Mouse (Mus musculus): ENCODE results near the gene Aprt.
A peak's percentile ranks its signal among the peaks of the same experiment; 100 is the strongest.

Aprt gene

GRCm38 (mm10) chr8:122564363-122565352 lies 12.1 kb downstream of the Aprt start:
- no peak for DNase-seq (ENCODE audit: low read depth, low spot score)

GRCm38 (mm10) chr8:122561199-122561598 lies 15.5 kb downstream of the Aprt start:
- no peak for DNase-seq (ENCODE audit: low read depth, low spot score)

DNA sequence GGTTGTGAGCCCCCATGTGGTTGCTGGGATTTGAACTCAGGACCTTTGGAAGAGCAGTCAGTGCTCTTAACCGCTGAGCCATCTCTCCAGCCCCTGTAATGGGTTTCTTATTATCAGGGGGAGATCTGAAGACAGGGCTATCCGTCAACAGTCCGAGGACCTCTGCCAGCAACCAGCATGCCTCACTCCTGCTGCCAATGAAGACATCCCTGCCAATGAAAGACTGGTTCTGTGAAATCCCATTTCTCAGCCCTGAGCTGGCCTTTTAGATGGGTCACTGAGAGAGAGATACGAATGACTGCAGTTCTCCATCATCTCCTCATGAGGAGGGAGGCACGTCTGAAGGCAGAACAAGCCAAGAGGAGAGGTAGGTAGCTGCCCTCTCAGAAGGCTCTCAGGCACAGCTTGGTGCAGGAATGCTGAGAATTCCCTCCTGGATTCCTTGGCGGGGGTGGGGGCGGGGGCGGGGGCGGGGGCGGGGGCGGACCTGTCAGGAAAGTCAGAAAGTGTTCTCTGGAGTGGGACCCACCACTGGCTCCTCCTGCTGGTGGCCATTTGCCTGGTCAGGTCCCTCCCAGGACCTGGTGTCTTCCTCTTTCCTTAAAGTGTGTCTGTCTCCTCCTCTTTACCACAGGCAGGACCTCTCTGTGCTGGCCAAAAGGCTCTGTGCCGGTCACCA lies 17.9 kb downstream of the Aprt start:
- no peak for DNase-seq (ENCODE audit: low read depth, low spot score)

GRCm38 (mm10) chr8:122557248-122558038 lies 19.3 kb downstream of the Aprt start:
- no peak for DNase-seq (ENCODE audit: low read depth, low spot score)

- peak; percentile 56 for DNase-seq (ENCODE audit: low read depth, low spot score)
These were observed 20.4 kb downstream of the Aprt start for GRCm38 (mm10) chr8:122556030-122557009.

DNA sequence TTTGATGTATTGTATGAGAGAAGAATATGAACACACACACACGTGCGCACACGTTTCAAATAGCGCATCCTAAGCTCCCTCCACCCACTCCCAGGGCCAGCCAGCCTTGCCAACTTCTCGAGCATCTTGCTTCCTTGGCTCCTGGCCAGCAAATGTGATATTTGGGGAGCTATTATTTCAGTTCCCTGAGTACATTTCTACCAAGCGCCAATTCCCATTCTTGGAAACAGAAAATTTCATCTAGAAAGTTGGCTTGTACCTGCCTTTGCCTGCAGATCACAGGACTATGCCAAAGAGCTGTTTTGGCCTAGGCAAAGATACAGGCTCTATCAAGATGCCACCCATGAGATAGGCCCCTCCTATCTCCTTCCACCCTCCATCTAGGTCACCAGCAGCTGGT lies 21.9 kb downstream of the Aprt start:
- DNase-seq (ENCODE audit: low read depth, low spot score), result no peak

- peak; percentile 88 for DNase-seq (ENCODE audit: low read depth, low spot score)
These were observed 25.3 kb downstream of the Aprt start, which contains the start of gene Piezo1 for GRCm38 (mm10) chr8:122551265-122552051. Gene Piezo1, minus strand, starts transcription at chr8:122551329.

- DNase-seq (ENCODE audit: low read depth, low spot score), result no peak
These were observed 25.8 kb downstream of the Aprt start for GRCm38 (mm10) chr8:122550995-122551264.

DNA sequence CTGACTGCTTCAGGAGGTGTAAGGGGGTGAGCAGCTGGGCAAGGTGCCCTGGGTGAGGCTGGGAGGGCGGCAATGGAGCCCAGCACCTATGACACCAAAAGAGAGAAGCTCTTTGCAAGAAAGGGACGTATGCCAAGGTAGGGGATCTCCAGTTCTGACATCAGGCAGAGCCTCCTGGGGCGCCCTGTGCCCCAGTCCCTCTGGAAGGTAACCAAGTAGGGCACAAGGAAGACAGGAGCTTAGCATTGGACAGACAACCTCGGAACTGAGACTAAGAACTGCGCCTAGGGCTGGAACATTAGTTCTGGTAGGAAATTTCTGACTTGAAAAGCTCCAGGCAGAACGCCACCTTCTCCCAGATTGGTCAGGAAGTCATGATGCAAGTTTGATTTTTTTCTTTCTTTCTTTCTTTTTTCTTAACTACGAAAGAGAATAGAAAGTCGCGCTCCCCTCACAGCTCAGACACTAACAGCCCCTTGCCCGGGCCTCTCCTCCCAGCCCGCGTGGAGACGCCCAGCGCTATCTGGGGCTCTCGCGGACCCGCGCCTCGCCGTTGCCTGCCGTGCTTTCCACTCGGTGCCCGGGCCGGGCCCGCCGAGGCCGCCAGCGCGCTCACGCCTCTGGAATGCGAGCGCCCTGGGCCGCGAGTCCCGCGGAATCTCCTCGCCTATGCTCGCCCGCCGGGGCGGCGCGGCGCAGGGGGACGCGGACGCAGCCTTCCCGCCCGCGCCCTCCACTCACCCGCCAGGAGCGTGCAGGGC lies 26.3 kb downstream of the Aprt start:
- no peak for DNase-seq (ENCODE audit: low read depth, low spot score)

DNA sequence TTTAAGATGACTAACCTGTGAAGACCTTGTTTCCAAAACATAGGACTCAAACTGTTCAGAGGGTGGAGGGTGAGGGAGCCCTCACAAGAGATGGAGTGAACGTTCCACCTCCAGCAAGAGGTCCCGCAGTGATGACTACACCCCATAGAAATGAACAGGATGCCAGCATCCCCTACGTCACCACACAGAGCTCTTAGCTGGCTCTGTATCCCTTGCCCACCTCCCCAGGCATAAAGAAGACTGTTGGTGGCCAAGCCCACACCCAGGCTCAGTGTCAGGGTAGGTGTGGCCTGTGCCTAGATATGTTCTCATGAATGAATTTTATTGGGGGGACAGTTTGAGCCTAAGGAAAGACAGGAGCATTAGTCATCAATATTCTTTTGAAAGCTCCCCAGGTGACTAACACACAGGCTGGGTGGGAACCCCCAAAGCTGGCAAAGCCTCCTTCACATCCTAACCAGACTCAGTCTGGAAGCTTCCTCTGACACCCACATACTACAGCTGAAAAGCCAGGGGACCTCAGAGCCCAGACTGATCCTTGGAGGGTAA lies 27.7 kb downstream of the Aprt start:
- no peak for DNase-seq (ENCODE audit: low read depth, low spot score)

DNA sequence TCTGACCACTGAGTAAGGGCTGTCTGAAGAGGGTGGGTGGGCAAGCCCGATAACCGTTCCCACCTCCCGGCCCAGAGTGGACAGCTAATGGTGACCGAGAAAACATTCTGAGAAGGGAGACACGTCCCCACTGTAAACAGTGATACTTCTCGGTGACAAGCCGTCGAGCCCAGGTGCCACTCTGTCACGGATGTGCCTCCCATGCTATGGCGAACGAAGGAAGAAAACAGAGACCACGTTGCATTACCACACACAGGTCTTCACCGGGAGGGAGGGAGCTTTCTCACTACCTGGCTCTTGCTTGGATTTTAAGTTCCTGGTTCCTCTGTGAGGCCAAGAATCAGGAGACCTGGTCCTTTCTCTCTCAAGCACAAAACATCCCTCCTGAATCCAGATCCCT lies 28.4 kb downstream of the Aprt start:
- no peak for DNase-seq (ENCODE audit: low read depth, low spot score)

DNA sequence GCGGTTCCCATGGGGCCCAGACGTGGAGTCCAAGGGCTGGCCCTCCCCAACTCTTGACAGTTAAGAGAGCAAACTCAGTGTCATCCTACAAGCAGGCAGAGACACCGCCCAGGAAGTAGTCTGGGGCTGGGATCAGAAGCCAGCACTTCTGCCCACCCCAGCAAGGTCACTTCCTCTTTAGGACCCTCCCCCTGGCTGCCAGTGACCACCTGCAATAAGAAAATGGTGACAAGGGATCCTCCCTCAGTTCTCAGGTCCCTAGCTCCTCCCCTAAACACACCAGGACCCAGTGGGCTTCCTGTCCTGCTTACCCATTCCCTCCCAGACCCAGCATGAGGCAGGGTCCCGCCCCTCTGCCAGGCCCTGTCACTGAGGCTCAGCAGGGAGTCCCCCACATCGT lies 28.9 kb downstream of the Aprt start:
- peak; percentile 54 for DNase-seq (ENCODE audit: low read depth, low spot score)

- no peak for DNase-seq (ENCODE audit: low read depth, low spot score)
These were observed 29.8 kb downstream of the Aprt start for GRCm38 (mm10) chr8:122546811-122547453.

GRCm38 (mm10) chr8:122546066-122546755 lies 30.5 kb downstream of the Aprt start:
- DNase-seq (ENCODE audit: low read depth, low spot score), result no peak

GRCm38 (mm10) chr8:122544138-122544537 lies 32.6 kb downstream of the Aprt start:
- no peak for DNase-seq (ENCODE audit: low read depth, low spot score)

DNA sequence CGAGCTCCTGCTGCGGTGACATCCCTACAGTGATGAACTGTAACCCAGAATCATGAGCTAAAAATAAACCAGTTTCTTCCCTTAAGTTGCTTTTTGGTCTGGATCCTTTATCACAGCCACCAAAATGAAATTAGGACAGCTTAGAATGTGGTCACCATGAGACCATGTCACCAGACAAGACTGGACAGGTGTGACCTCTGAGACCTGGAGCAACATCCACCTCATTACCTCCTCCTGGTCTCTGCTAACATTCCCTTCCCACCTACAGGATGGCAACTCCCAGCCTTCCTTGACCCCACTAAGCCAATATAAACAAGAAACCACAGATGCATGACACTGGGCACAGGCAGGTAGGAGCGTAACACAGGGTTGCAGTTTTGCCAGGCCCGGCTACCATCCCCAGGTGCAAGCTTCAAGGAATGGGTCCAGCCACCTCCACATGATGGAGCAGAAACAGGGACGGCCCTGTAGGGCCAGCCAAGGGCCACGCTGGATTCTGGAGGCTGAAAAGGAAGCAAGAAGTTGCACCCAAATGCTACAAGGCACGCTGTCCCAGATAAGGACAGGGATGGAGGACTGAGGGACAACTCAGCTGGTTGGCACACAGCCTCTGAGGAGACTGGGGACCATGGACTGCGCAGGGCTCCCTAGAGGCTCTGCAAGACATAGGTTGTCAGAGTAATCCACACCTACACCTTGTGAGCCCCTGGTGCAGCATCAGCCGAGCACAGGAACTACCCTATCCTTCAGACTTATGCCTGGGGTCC lies 38.2 kb downstream of the Aprt start:
- no peak for DNase-seq (ENCODE audit: low read depth, low spot score)

DNA sequence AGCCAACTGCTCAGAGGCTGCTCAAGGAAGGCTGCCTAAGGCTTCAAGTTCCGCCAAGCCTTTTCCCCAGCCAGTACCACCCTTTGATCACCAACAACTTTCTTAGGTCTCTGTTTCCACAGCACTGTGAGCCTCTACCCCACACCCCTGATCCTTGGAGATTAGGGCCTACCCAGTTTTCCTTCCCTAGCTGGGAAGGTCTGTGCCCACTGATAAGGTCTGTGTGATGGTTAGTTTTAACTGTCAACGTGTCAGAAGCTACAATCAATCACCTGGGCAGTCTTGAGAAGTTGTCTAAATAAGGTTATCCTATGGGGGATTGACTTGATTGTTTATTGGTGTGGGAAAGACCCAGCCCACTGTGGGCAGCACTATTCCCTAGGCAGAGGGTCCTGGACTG lies 38.9 kb downstream of the Aprt start:
- DNase-seq (ENCODE audit: low read depth, low spot score), result no peak
